Mouse (Mus musculus) ES-Bruce4 (cell line): ENCODE data around the gene Zfy2. TPM values are rescaled to one million over a fixed set of nuclear protein-coding genes. Genes with fewer than 3 reads are reported as not detected.

Experiments
- H3K27ac ChIP-seq: 2 replicates; pipeline ENCODE4 v1.5.1; 2012; ENCODE audit warnings: low read length, inconsistent platforms; ENCODE audit not compliant: insufficient read depth
- H3K27me3 ChIP-seq: 2 replicates; pipeline ENCODE4 v1.6.1; 2012; ENCODE audit warnings: mild to moderate bottlenecking, low read length, inconsistent platforms; ENCODE audit not compliant: control insufficient read depth, poor library complexity, insufficient read depth, severe bottlenecking
- H3K36me3 ChIP-seq: 2 replicates; pipeline ENCODE4 v1.6.1; 2012; ENCODE audit warnings: inconsistent platforms, mild to moderate bottlenecking, low read length, moderate library complexity; ENCODE audit not compliant: control insufficient read depth, poor library complexity, insufficient read depth, severe bottlenecking
- H3K4me1 ChIP-seq: one replicate; pipeline ENCODE4 v1.8.1; 2011; ENCODE audit warnings: low read length; ENCODE audit not compliant: control insufficient read depth, insufficient read depth
- H3K4me3 ChIP-seq: 2 replicates; pipeline ENCODE4 v1.5.1; 2011; ENCODE audit warnings: low read depth, mild to moderate bottlenecking, low read length
- H3K9ac ChIP-seq: 2 replicates; pipeline ENCODE4 v1.6.1; 2012; ENCODE audit warnings: low read depth, mild to moderate bottlenecking, inconsistent platforms; ENCODE audit not compliant: poor library complexity, severe bottlenecking
- H3K9me3 ChIP-seq: replicated peaks from 2 replicates; pipeline ENCODE4 v1.6.1; 2012; ENCODE audit warnings: mild to moderate bottlenecking, low read length, inconsistent platforms; ENCODE audit not compliant: control insufficient read depth, poor library complexity, insufficient read depth, severe bottlenecking
- CTCF ChIP-seq: IDR thresholded peaks from one replicate; pipeline ENCODE4 v1.8.1; 2011; ENCODE audit warnings: low read depth, low read length
- EP300 ChIP-seq: IDR thresholded peaks from 2 replicates; pipeline ENCODE4 v1.6.1; 2011; ENCODE audit warnings: low read depth, low read length; ENCODE audit not compliant: insufficient read depth
- POLR2A ChIP-seq: IDR thresholded peaks from one replicate; pipeline ENCODE4 v1.8.1; 2011; ENCODE audit warnings: low read length; ENCODE audit not compliant: insufficient read depth
- polyA plus RNA-seq: library from polyadenylated mRNA; stranded (reverse); fragments of >200 nt; gene quantifications from 2 replicates; pipeline ENCODE4 v1.2.4, GENCODE M21; 2011; ENCODE audit warnings: low read depth; ENCODE audit not compliant: missing spikeins, insufficient read depth, insufficient read length

Gene Zfy2
- not detected in 2 replicates for polyA plus RNA-seq

DNA sequence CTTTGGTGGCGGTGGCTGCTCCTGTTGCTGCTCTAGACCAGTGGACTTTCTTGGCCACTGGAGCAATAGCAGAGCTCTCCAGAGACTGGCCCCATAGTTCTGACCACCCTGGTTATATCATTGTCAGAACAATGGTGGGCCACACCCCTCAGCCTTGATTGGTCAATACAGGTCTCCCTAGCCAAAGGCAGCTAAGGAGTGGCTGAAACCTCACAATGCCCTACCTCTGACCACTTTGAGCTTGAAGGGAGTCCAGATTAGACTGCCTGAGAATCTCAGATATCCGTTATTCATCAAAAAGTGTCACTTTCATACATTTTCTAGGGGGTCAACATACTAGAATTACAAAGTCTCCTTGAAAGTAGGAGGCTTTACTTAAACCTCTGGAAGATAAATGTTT, at the start of gene Zfy2:
Zfy2 (minus strand) TSS at position 101 of the 400 bp plus-strand sequence.
- TF ChIP-seq POLR2A, result no peak
- no peak for TF ChIP-seq CTCF
- no peak for TF ChIP-seq EP300
- no peak within 1 kb of the TSS for H3K9ac ChIP-seq

More for the DNA sequence above, at the start of gene Zfy2:
- H3K4me3 ChIP-seq, result no peak within 1 kb of the TSS
- no peaks in the 10 kb centered on the region for H3K36me3 ChIP-seq
- H3K9me3 ChIP-seq, result no peaks in the 10 kb centered on the region
- H3K4me1 ChIP-seq, result no peaks in the 10 kb centered on the region
- H3K27ac ChIP-seq, result no peak within 1 kb of the TSS
- H3K27me3 ChIP-seq, result no peaks in the 10 kb centered on the region
